Mouse (Mus musculus) neural tube, embryonic 13.5 days (tissue): ENCODE results near the gene Runx2. TPM values are rescaled to one million over a fixed set of nuclear protein-coding genes. Genes with fewer than 3 reads are reported as not detected.

Experiments
- ATAC-seq: fragments of 200-750 bp; cut with Nextera tagmentation; 2 replicates; pipeline ENCODE4 v1.8.0; 2017; ENCODE audit warnings: low read depth, mild to moderate bottlenecking, moderate TSS enrichment, moderate library complexity
- H3K27ac ChIP-seq: fragments of 300-500 bp; sonication (generic); replicated peaks from 2 replicates; pipeline ENCODE4 v1.5.1; 2015; ENCODE audit warnings: moderate library complexity, mild to moderate bottlenecking, inconsistent platforms
- H3K27me3 ChIP-seq: fragments of 300-500 bp; sonication (generic); 2 replicates; pipeline ENCODE4 v1.6.1; 2015; ENCODE audit warnings: mild to moderate bottlenecking, inconsistent platforms
- H3K36me3 ChIP-seq: fragments of 300-500 bp; sonication (generic); 2 replicates; pipeline ENCODE4 v1.6.1; 2015; ENCODE audit warnings: mild to moderate bottlenecking, inconsistent platforms
- H3K4me1 ChIP-seq: fragments of 300-500 bp; sonication (generic); replicated peaks from 2 replicates; pipeline ENCODE4 v1.6.1; 2015; ENCODE audit warnings: inconsistent platforms
- H3K4me2 ChIP-seq: fragments of 300-500 bp; sonication (generic); 2 replicates; pipeline ENCODE4 v1.6.1; 2015; ENCODE audit warnings: inconsistent platforms, mild to moderate bottlenecking, moderate library complexity
- H3K4me3 ChIP-seq: fragments of 300-500 bp; sonication (generic); 2 replicates; pipeline ENCODE4 v1.5.1; 2015; ENCODE audit warnings: mild to moderate bottlenecking, inconsistent platforms
- H3K9ac ChIP-seq: fragments of 300-500 bp; sonication (generic); 2 replicates; pipeline ENCODE4 v1.6.1; 2015; ENCODE audit warnings: moderate library complexity, mild to moderate bottlenecking, inconsistent platforms
- H3K9me3 ChIP-seq: fragments of 300-500 bp; sonication (generic); 2 replicates; pipeline ENCODE4 v1.6.1; 2016; ENCODE audit warnings: inconsistent platforms
- WGBS: fragments of 180-500 bp; shearing (Covaris S2); methylation state at CpG from one replicate; pipeline ENCODE4 v1.1.7; 2015; 5-methylcytosine and 5-hydroxymethylcytosine counted together
- polyA plus RNA-seq: library from polyadenylated mRNA; unstranded; fragments of >200 nt; fragmentation: Nextera tagmentation; extraction: Ambion mirVana; gene quantifications from 2 replicates; pipeline ENCODE4 v1.2.1, GENCODE M21; 2015

The Runx2 gene
- polyA plus RNA-seq, 1 experiment from 2014 or later, result 0.59 TPM

- no peaks in the 10 kb centered on the region for H3K27me3 ChIP-seq
- H3K27ac ChIP-seq, result no peak overlapping the region
- no peak overlapping the region for H3K4me3 ChIP-seq
- no peak overlapping the region for H3K9ac ChIP-seq
- peaks cover 11% of the 10 kb centered on the region for H3K4me1 ChIP-seq
- no peaks in the 10 kb centered on the region for H3K9me3 ChIP-seq
- WGBS, result 83% methylated on average over 10 of the region's 10 CpGs
- no peak overlapping the region for H3K4me2 ChIP-seq
- H3K36me3 ChIP-seq, result no peaks in the 10 kb centered on the region
- ATAC-seq, result no peak
Observed at GRCm38 (mm10) chr17:44609356-44609755, 205.2 kb downstream of the Runx2 start.

- Histone ChIP-seq H3K9ac (no peak overlapping the region), H3K4me2 (no peak overlapping the region), H3K4me1 (peaks cover 6% of the 10 kb centered on the region; the same call in 1 of the 2 replicates), H3K4me3 (no peak overlapping the region), H3K36me3 (no peaks in the 10 kb centered on the region), H3K27ac (no peak overlapping the region), H3K27me3 (no peaks in the 10 kb centered on the region), H3K9me3 (no peaks in the 10 kb centered on the region)
- no peak for ATAC-seq
- 89% methylated on average over 4 of the region's 4 CpGs for WGBS
Observed at GRCm38 (mm10) chr17:44608907-44609306, 205.7 kb downstream of the Runx2 start.

- Histone ChIP-seq H3K4me2 (no peak overlapping the region), H3K27me3 (no peaks in the 10 kb centered on the region), H3K4me1 (no peaks in the 10 kb centered on the region), H3K9ac (no peak overlapping the region), H3K9me3 (no peaks in the 10 kb centered on the region), H3K27ac (no peak overlapping the region), H3K4me3 (no peak overlapping the region), H3K36me3 (no peaks in the 10 kb centered on the region)
- ATAC-seq, result no peak
- 87% methylated on average over 8 of the region's 8 CpGs for WGBS
Observed at GRCm38 (mm10) chr17:44607383-44607782, 207.2 kb downstream of the Runx2 start.

- ATAC-seq, result no peak
- H3K9me3 ChIP-seq, result no peaks in the 10 kb centered on the region
- no peak overlapping the region for H3K27ac ChIP-seq
- H3K36me3 ChIP-seq, result no peaks in the 10 kb centered on the region
- no peaks in the 10 kb centered on the region for H3K27me3 ChIP-seq
- H3K4me2 ChIP-seq, result no peak overlapping the region
- H3K9ac ChIP-seq, result no peak overlapping the region
- WGBS, result 90% methylated on average over 7 of the region's 7 CpGs
- no peak overlapping the region for H3K4me3 ChIP-seq
- H3K4me1 ChIP-seq, result no peaks in the 10 kb centered on the region
Observed at GRCm38 (mm10) chr17:44606245-44606644, 208.4 kb downstream of the Runx2 start.

GRCm38 (mm10) chr17:44605749-44606148, 208.8 kb downstream of the Runx2 start:
- H3K27me3 ChIP-seq, result no peaks in the 10 kb centered on the region
- 93% methylated on average over 3 of the region's 3 CpGs for WGBS
- H3K9ac ChIP-seq, result no peak overlapping the region
- no peaks in the 10 kb centered on the region for H3K36me3 ChIP-seq
- no peak overlapping the region for H3K27ac ChIP-seq
- no peak overlapping the region for H3K4me2 ChIP-seq
- no peaks in the 10 kb centered on the region for H3K4me1 ChIP-seq
- H3K9me3 ChIP-seq, result no peaks in the 10 kb centered on the region
- H3K4me3 ChIP-seq, result no peak overlapping the region
- ATAC-seq, result no peak

GRCm38 (mm10) chr17:44603170-44603569, 211.4 kb downstream of the Runx2 start:
- no peaks in the 10 kb centered on the region for H3K9me3 ChIP-seq
- WGBS, result 81% methylated on average over 4 of the region's 4 CpGs
- no peaks in the 10 kb centered on the region for H3K27me3 ChIP-seq
- ATAC-seq, result no peak
- H3K4me1 ChIP-seq, result peaks cover 3% of the 10 kb centered on the region
- H3K9ac ChIP-seq, result no peak overlapping the region
- no peaks in the 10 kb centered on the region for H3K36me3 ChIP-seq
- no peak overlapping the region for H3K4me3 ChIP-seq
- H3K4me2 ChIP-seq, result no peak overlapping the region
- H3K27ac ChIP-seq, result no peak overlapping the region

- no peak overlapping the region for H3K9ac ChIP-seq
- H3K9me3 ChIP-seq, result no peaks in the 10 kb centered on the region
- no peaks in the 10 kb centered on the region for H3K36me3 ChIP-seq
- H3K27ac ChIP-seq, result no peak overlapping the region
- no peak for ATAC-seq
- 78% methylated on average over 11 of the region's 11 CpGs for WGBS
- peaks cover 12% of the 10 kb centered on the region for H3K4me1 ChIP-seq
- H3K4me3 ChIP-seq, result no peak overlapping the region
- H3K4me2 ChIP-seq, result no peak overlapping the region
- no peaks in the 10 kb centered on the region for H3K27me3 ChIP-seq
Observed at GRCm38 (mm10) chr17:44601317-44602021, 213.1 kb downstream of the Runx2 start.

GRCm38 (mm10) chr17:44599856-44600255, 214.7 kb downstream of the Runx2 start:
- H3K27me3 ChIP-seq, result no peaks in the 10 kb centered on the region
- H3K4me3 ChIP-seq, result no peak overlapping the region
- no peak overlapping the region for H3K27ac ChIP-seq
- H3K36me3 ChIP-seq, result no peaks in the 10 kb centered on the region
- H3K9ac ChIP-seq, result no peak overlapping the region
- no peaks in the 10 kb centered on the region for H3K9me3 ChIP-seq
- WGBS, result 100% methylated on average over 1 of the region's 1 CpGs
- no peak overlapping the region for H3K4me2 ChIP-seq
- peaks cover 12% of the 10 kb centered on the region for H3K4me1 ChIP-seq
- no peak for ATAC-seq

GRCm38 (mm10) chr17:44599132-44599531, 215.5 kb downstream of the Runx2 start:
- H3K9me3 ChIP-seq, result no peaks in the 10 kb centered on the region
- no peak overlapping the region for H3K4me2 ChIP-seq
- no peak overlapping the region for H3K4me3 ChIP-seq
- H3K4me1 ChIP-seq, result peaks cover 12% of the 10 kb centered on the region
- H3K27ac ChIP-seq, result no peak overlapping the region
- H3K27me3 ChIP-seq, result no peaks in the 10 kb centered on the region
- no peaks in the 10 kb centered on the region for H3K36me3 ChIP-seq
- no peak for ATAC-seq
- H3K9ac ChIP-seq, result no peak overlapping the region
- WGBS, result 88% methylated on average over 2 of the region's 2 CpGs

- peak overlapping the region; percentile 16; the same call in 1 of the 2 replicates for H3K4me2 ChIP-seq
- peak overlapping the region; percentile 49; the same call in 1 of the 2 replicates for H3K9ac ChIP-seq
- no peak for ATAC-seq
Observed at GRCm38 (mm10) chr17:44597918-44598504, 216.6 kb downstream of the Runx2 start.

GRCm38 (mm10) chr17:44592737-44593090, 221.9 kb downstream of the Runx2 start:
- Histone ChIP-seq H3K4me3 (no peak overlapping the region), H3K4me1 (peaks cover 13% of the 10 kb centered on the region), H3K9ac (no peak overlapping the region), H3K9me3 (no peaks in the 10 kb centered on the region), H3K27ac (no peak overlapping the region), H3K36me3 (no peaks in the 10 kb centered on the region), H3K27me3 (no peaks in the 10 kb centered on the region), H3K4me2 (no peak overlapping the region)
- 92% methylated on average over 6 of the region's 6 CpGs for WGBS
- ATAC-seq, result no peak

More at GRCm38 (mm10) chr17:44597918-44598504, 216.6 kb downstream of the Runx2 start:
- H3K9me3 ChIP-seq, result no peaks in the 10 kb centered on the region
- no peaks in the 10 kb centered on the region for H3K27me3 ChIP-seq
- WGBS, result 37% methylated on average over 8 of the region's 8 CpGs
- H3K36me3 ChIP-seq, result no peaks in the 10 kb centered on the region
- no peak overlapping the region for H3K27ac ChIP-seq
- H3K4me1 ChIP-seq, result peaks cover 12% of the 10 kb centered on the region
- no peak overlapping the region for H3K4me3 ChIP-seq

GRCm38 (mm10) chr17:44592067-44592736, 222.4 kb downstream of the Runx2 start:
- H3K4me2 ChIP-seq, result no peak overlapping the region
- H3K9ac ChIP-seq, result no peak overlapping the region
- WGBS, result 83% methylated on average over 16 of the region's 16 CpGs
- no peaks in the 10 kb centered on the region for H3K36me3 ChIP-seq
- no peaks in the 10 kb centered on the region for H3K9me3 ChIP-seq
- no peak overlapping the region for H3K4me3 ChIP-seq
- H3K27ac ChIP-seq, result no peak overlapping the region
- H3K27me3 ChIP-seq, result no peaks in the 10 kb centered on the region
- no peak for ATAC-seq
- H3K4me1 ChIP-seq, result peaks cover 8% of the 10 kb centered on the region; the same call in 1 of the 2 replicates
